Mouse (Mus musculus) intestine, embryonic 16.5 days (tissue): ENCODE data around the gene Gm10217. TPM values are rescaled to one million over a fixed set of nuclear protein-coding genes. Genes with fewer than 3 reads are reported as not detected.

Experiments used
- ATAC-seq: fragments of 200-750 bp; cut with Nextera tagmentation; 2 replicates; pipeline ENCODE4 v1.8.0; 2017; ENCODE audit warnings: moderate TSS enrichment, moderate library complexity
- H3K27ac ChIP-seq: fragments of 300-500 bp; sonication (generic); 2 replicates; pipeline ENCODE4 v1.5.1; 2014; ENCODE audit warnings: mild to moderate bottlenecking, low read length
- H3K27me3 ChIP-seq: fragments of 300-500 bp; sonication (generic); replicated peaks from 2 replicates; pipeline ENCODE4 v1.6.1; 2014; ENCODE audit warnings: low read length, control low read depth, mixed read lengths; ENCODE audit not compliant: control insufficient read depth, insufficient read depth
- H3K36me3 ChIP-seq: fragments of 300-500 bp; sonication (generic); 2 replicates; pipeline ENCODE4 v1.6.1; 2014; ENCODE audit warnings: low read length, control low read depth; ENCODE audit not compliant: control insufficient read depth, insufficient read depth
- H3K4me1 ChIP-seq: fragments of 300-500 bp; sonication (generic); 2 replicates; pipeline ENCODE4 v1.6.1; 2014; ENCODE audit warnings: low read length, control low read depth, mixed read lengths; ENCODE audit not compliant: control insufficient read depth, insufficient read depth
- H3K4me2 ChIP-seq: fragments of 300-500 bp; sonication (generic); 2 replicates; pipeline ENCODE4 v1.6.1; 2014; ENCODE audit warnings: low read depth, low read length, control low read depth
- H3K4me3 ChIP-seq: fragments of 300-500 bp; sonication (generic); 2 replicates; pipeline ENCODE4 v1.5.1; 2014; ENCODE audit warnings: mild to moderate bottlenecking, low read length
- H3K9ac ChIP-seq: fragments of 300-500 bp; sonication (generic); 2 replicates; pipeline ENCODE4 v1.6.1; 2014; ENCODE audit warnings: low read depth, low read length
- H3K9me3 ChIP-seq: fragments of 300-500 bp; sonication (generic); 2 replicates; pipeline ENCODE4 v1.6.1; 2016; ENCODE audit warnings: low read length, control low read depth; ENCODE audit not compliant: control insufficient read depth
- WGBS: fragments of 180-500 bp; shearing (Covaris S2); extraction: QIAGEN DNeasy Blood & Tissue Kit; methylation state at CpG from one replicate; pipeline ENCODE4 v1.1.7; 2014; 5-methylcytosine and 5-hydroxymethylcytosine counted together
- polyA plus RNA-seq: library from polyadenylated mRNA; unstranded; fragments of >200 nt; fragmentation: Nextera tagmentation; extraction: Ambion mirVana; gene quantifications from 2 replicates; pipeline ENCODE4 v1.2.1, GENCODE M21; 2015

The Gm10217 gene
- polyA plus RNA-seq, 1 experiment from 2014 or later, result not detected

GRCm38 (mm10) chr8:9899199-9899598, 35.1 kb downstream of the Gm10217 start:
- WGBS, result 83% methylated on average over 2 of the region's 2 CpGs
- no peaks in the 10 kb centered on the region for H3K4me1 ChIP-seq

GRCm38 (mm10) chr8:9899673-9900072, 35.6 kb downstream of the Gm10217 start:
- Histone ChIP-seq H3K36me3 (no peaks in the 10 kb centered on the region), H3K4me1 (no peaks in the 10 kb centered on the region), H3K9me3 (no peaks in the 10 kb centered on the region), H3K9ac (no peak overlapping the region), H3K27me3 (no peaks in the 10 kb centered on the region), H3K4me3 (no peak overlapping the region), H3K4me2 (no peak overlapping the region), H3K27ac (no peak overlapping the region)
- ATAC-seq, result no peak
- 70% methylated on average over 3 of the region's 3 CpGs for WGBS

More at GRCm38 (mm10) chr8:9899199-9899598, 35.1 kb downstream of the Gm10217 start:
- Histone ChIP-seq H3K9ac (no peak overlapping the region), H3K27ac (no peak overlapping the region), H3K27me3 (no peaks in the 10 kb centered on the region), H3K4me3 (no peak overlapping the region), H3K36me3 (no peaks in the 10 kb centered on the region), H3K9me3 (no peaks in the 10 kb centered on the region), H3K4me2 (no peak overlapping the region)
- ATAC-seq, result no peak

Other genes starting within 250 kb of the Gm10217 start
- 1.1 and 1.3 TPM in 2 replicates for gene Fam155a, start 93.1 kb upstream of the Gm10217 start, polyA plus RNA-seq
- gene Lig4, start 113.4 kb downstream of the Gm10217 start, polyA plus RNA-seq, result 3.7 TPM in 2 replicates
- 12.8 and 14.4 TPM in 2 replicates for gene Abhd13, start 113.5 kb downstream of the Gm10217 start, polyA plus RNA-seq
- 0.44 and 0.45 TPM in 2 replicates for gene Tnfsf13b, start 142.2 kb downstream of the Gm10217 start, polyA plus RNA-seq